Mouse (Mus musculus): ENCODE data around the gene Gm11032.

- TF ChIP-seq POLR2A (IDR thresholded peaks at IDR 0.05; ENCODE audit: insufficient read depth, low read length): no peak
- TF ChIP-seq CTCF (IDR thresholded peaks at IDR 0.05; ENCODE audit: low read depth, low read length): no peak
These were observed 23.9 kb downstream of the Gm11032 start for GRCm38 (mm10) chr11:4643722-4644121.
